Mouse (Mus musculus): Measurements from ENCODE around the gene Pced1b.
"Not testable (repeated sequence)": the region's sequence is repeated elsewhere in the genome, so short reads cannot be mapped to it uniquely, and the experiment has no call there.

The Pced1b gene

GRCm38 (mm10) chr15:97374085-97374844 lies 127.4 kb downstream of the Pced1b start:
- DNase-seq = no peak

- no peak for DNase-seq
Observed at GRCm38 (mm10) chr15:97374845-97375720, 128.2 kb downstream of the Pced1b start.

GRCm38 (mm10) chr15:97376081-97376742 lies 129.3 kb downstream of the Pced1b start:
- no peak for DNase-seq

- no peak for DNase-seq
Observed at GRCm38 (mm10) chr15:97376792-97377222, 129.9 kb downstream of the Pced1b start.

GRCm38 (mm10) chr15:97378061-97378460 lies 131.2 kb downstream of the Pced1b start:
- DNase-seq = no peak

- no peak for DNase-seq
Observed at GRCm38 (mm10) chr15:97379489-97380304, 132.8 kb downstream of the Pced1b start.

GRCm38 (mm10) chr15:97382567-97382966 lies 135.7 kb downstream of the Pced1b start:
- DNase-seq = no peak

- no peak for DNase-seq
Observed at GRCm38 (mm10) chr15:97383523-97384141, 136.7 kb downstream of the Pced1b start.

- no peak for DNase-seq
Observed at GRCm38 (mm10) chr15:97384170-97385018, 137.5 kb downstream of the Pced1b start.

GRCm38 (mm10) chr15:97385174-97385573 lies 138.3 kb downstream of the Pced1b start:
- not testable (repeated sequence) for DNase-seq

GRCm38 (mm10) chr15:97387793-97388192 lies 140.9 kb downstream of the Pced1b start:
- DNase-seq = no peak

- no peak for DNase-seq
Observed at GRCm38 (mm10) chr15:97389577-97389976, 142.7 kb downstream of the Pced1b start.

- no peak for DNase-seq
Observed at GRCm38 (mm10) chr15:97390778-97391177, 143.9 kb downstream of the Pced1b start.

- no peak for DNase-seq
Observed at GRCm38 (mm10) chr15:97391436-97391835, 144.5 kb downstream of the Pced1b start.

GRCm38 (mm10) chr15:97394561-97394960 lies 147.7 kb downstream of the Pced1b start:
- DNase-seq = no peak

GRCm38 (mm10) chr15:97396586-97397299 lies 149.8 kb downstream of the Pced1b start:
- DNase-seq = no peak

GRCm38 (mm10) chr15:97397793-97398192 lies 150.9 kb downstream of the Pced1b start:
- DNase-seq = no peak

- no peak for DNase-seq
Observed at GRCm38 (mm10) chr15:97400866-97401265, 154.0 kb downstream of the Pced1b start.

GRCm38 (mm10) chr15:97404483-97404882 lies 157.6 kb downstream of the Pced1b start:
- no peak for DNase-seq

GRCm38 (mm10) chr15:97404998-97405397 lies 158.1 kb downstream of the Pced1b start:
- no peak for DNase-seq
